Mouse (Mus musculus) adrenal gland, adult 2 months (tissue): ENCODE data around the gene Zfp819. TPM values are rescaled to one million over a fixed set of nuclear protein-coding genes. Genes with fewer than 3 reads are reported as not detected.
"Not testable (repeated sequence)": the region's sequence is repeated elsewhere in the genome, so short reads cannot be mapped to it uniquely, and the experiment has no call there.

ENCODE experiments used
- DNase-seq: peaks from one replicate; pipeline ENCODE4 v3.0.0; 2021
- polyA plus RNA-seq: library from polyadenylated mRNA; depleted of rRNA; stranded (reverse); fragments of >200 nt; gene quantifications from 2 replicates; pipeline ENCODE4 v1.2.3, GENCODE M21; 2012; rRNA removed
- total RNA-seq, 2 experiments: library from RNA; stranded (reverse); gene quantifications; 2 replicates each; pipeline ENCODE4 v1.2.3; 2021

Gene Zfp819
- total and polyA plus RNA-seq, 3 experiments = not detected

GRCm38 (mm10) chr7:43643046-43643652 lies 36.2 kb downstream of the Zfp819 start:
- no peak for DNase-seq

GRCm38 (mm10) chr7:43652683-43653082 lies 45.7 kb downstream of the Zfp819 start:
- DNase-seq = peak; percentile 52

- no peak for DNase-seq
These were observed 47.5 kb downstream of the Zfp819 start for GRCm38 (mm10) chr7:43654519-43654918.

- DNase-seq = no peak
These were observed 49.3 kb downstream of the Zfp819 start for GRCm38 (mm10) chr7:43656232-43656631.

- DNase-seq = no peak
These were observed 53.0 kb downstream of the Zfp819 start, which contains the start of gene Siglece for GRCm38 (mm10) chr7:43660002-43660401. Gene Siglece (minus strand): TSS chr7:43660161.

- DNase-seq = peak; percentile 71
These were observed 55.8 kb downstream of the Zfp819 start for GRCm38 (mm10) chr7:43662804-43663203.

- DNase-seq = not testable (repeated sequence)
These were observed 60.3 kb downstream of the Zfp819 start for GRCm38 (mm10) chr7:43667221-43667620.

Other genes with a start within 250 kb of the Zfp819 start
- under 1 TPM in 1 of 2 experiments, not detected in 1; 0.17 TPM for gene Siglecg, start 199.0 kb upstream of the Zfp819 start, total RNA-seq
- 0.58 and 1.0 TPM in 2 replicates for gene Siglecg, start 199.0 kb upstream of the Zfp819 start, polyA plus RNA-seq
- not detected for gene Lim2, start 179.5 kb upstream of the Zfp819 start, total RNA-seq
- gene Lim2, start 179.5 kb upstream of the Zfp819 start, polyA plus RNA-seq = not detected in 2 replicates
- 1 to 10 TPM in 1 of 2 experiments, under 1 TPM in 1; 0.61 to 1.2 TPM for gene Nkg7, start 170.1 kb upstream of the Zfp819 start, total RNA-seq
- gene Nkg7, start 170.1 kb upstream of the Zfp819 start, polyA plus RNA-seq = 2.1 and 2.6 TPM in 2 replicates
- gene Cldnd2, start 166.4 kb upstream of the Zfp819 start, total RNA-seq = not detected
- not detected in 2 replicates for gene Cldnd2, start 166.4 kb upstream of the Zfp819 start, polyA plus RNA-seq
- 100 to 1,000 TPM; 367 to 728 TPM for gene Etfb, start 163.1 kb upstream of the Zfp819 start, total RNA-seq
- 33.7 and 44.2 TPM in 2 replicates for gene Etfb, start 163.1 kb upstream of the Zfp819 start, polyA plus RNA-seq
- gene Gm45233, start 163.0 kb upstream of the Zfp819 start, total RNA-seq = 1 to 10 TPM in 1 of 2 experiments, under 1 TPM in 1; 0.58 to 1.5 TPM
- gene Gm45233, start 163.0 kb upstream of the Zfp819 start, polyA plus RNA-seq = 1.7 and 4.6 TPM in 2 replicates
- 1 to 10 TPM; 2.2 to 2.8 TPM for gene Vsig10l, start 144.0 kb upstream of the Zfp819 start, total RNA-seq
- 7.9 and 10.9 TPM in 2 replicates for gene Vsig10l, start 144.0 kb upstream of the Zfp819 start, polyA plus RNA-seq
- 1 to 10 TPM; 2.2 to 3.3 TPM for gene Iglon5, start 117.1 kb upstream of the Zfp819 start, total RNA-seq
- 3.3 and 4.4 TPM in 2 replicates for gene Iglon5, start 117.1 kb upstream of the Zfp819 start, polyA plus RNA-seq
- gene 4931406B18Rik, start 101.2 kb upstream of the Zfp819 start, total RNA-seq = not detected
- gene 4931406B18Rik, start 101.2 kb upstream of the Zfp819 start, polyA plus RNA-seq = not detected in 2 replicates
- gene Cd33, start 62.7 kb upstream of the Zfp819 start, total RNA-seq = 1 to 10 TPM; 3.1 to 4.5 TPM
- gene Cd33, start 62.7 kb upstream of the Zfp819 start, polyA plus RNA-seq = 3.8 and 6.1 TPM in 2 replicates
- gene Zfp658, start 44.9 kb upstream of the Zfp819 start, total RNA-seq = 1 to 10 TPM; 2.0 to 3.1 TPM
- 0.52 and 0.71 TPM in 2 replicates for gene Zfp658, start 44.9 kb upstream of the Zfp819 start, polyA plus RNA-seq
- gene Zfp719, start 27.6 kb upstream of the Zfp819 start, total RNA-seq = 10 to 100 TPM; 12.8 to 18.1 TPM
- 0.27 and 0.47 TPM in 2 replicates for gene Zfp719, start 27.6 kb upstream of the Zfp819 start, polyA plus RNA-seq
- gene Ceacam18, start 27.5 kb downstream of the Zfp819 start, total RNA-seq = not detected
- gene Ceacam18, start 27.5 kb downstream of the Zfp819 start, polyA plus RNA-seq = not detected in 2 replicates
- gene Siglece, start 53.0 kb downstream of the Zfp819 start, total RNA-seq = 1 to 10 TPM; 3.5 to 5.0 TPM
- 3.6 and 5.3 TPM in 2 replicates for gene Siglece, start 53.0 kb downstream of the Zfp819 start, polyA plus RNA-seq
- gene Ctu1, start 64.8 kb downstream of the Zfp819 start, total RNA-seq = 10 to 100 TPM in 1 of 2 experiments, 1 to 10 TPM in 1; 9.9 to 10.4 TPM
- gene Ctu1, start 64.8 kb downstream of the Zfp819 start, polyA plus RNA-seq = 20.1 and 21.3 TPM in 2 replicates
- gene Klk14, start 83.2 kb downstream of the Zfp819 start, total RNA-seq = not detected
- not detected in 2 replicates for gene Klk14, start 83.2 kb downstream of the Zfp819 start, polyA plus RNA-seq
- gene Klk13, start 105.4 kb downstream of the Zfp819 start, total RNA-seq = not detected
- gene Klk13, start 105.4 kb downstream of the Zfp819 start, polyA plus RNA-seq = 0.12 and 0.36 TPM in 2 replicates
- gene Klk12, start 161.7 kb downstream of the Zfp819 start, total RNA-seq = not detected
- not detected in 2 replicates for gene Klk12, start 161.7 kb downstream of the Zfp819 start, polyA plus RNA-seq
- gene Klk11, start 167.4 kb downstream of the Zfp819 start, total RNA-seq = not detected
- gene Klk11, start 167.4 kb downstream of the Zfp819 start, polyA plus RNA-seq = not detected in 2 replicates
- under 1 TPM; 0.40 to 0.62 TPM for gene Klk10, start 173.9 kb downstream of the Zfp819 start, total RNA-seq
- 1.0 and 1.4 TPM in 2 replicates for gene Klk10, start 173.9 kb downstream of the Zfp819 start, polyA plus RNA-seq
- gene Klk9, start 184.7 kb downstream of the Zfp819 start, total RNA-seq = not detected
- not detected in 2 replicates for gene Klk9, start 184.7 kb downstream of the Zfp819 start, polyA plus RNA-seq
- gene Klk8, start 190.4 kb downstream of the Zfp819 start, total RNA-seq = 1 to 10 TPM; 3.0 to 3.5 TPM
- 1.4 and 2.3 TPM in 2 replicates for gene Klk8, start 190.4 kb downstream of the Zfp819 start, polyA plus RNA-seq
- not detected for gene Klk7, start 204.1 kb downstream of the Zfp819 start, total RNA-seq
- gene Klk7, start 204.1 kb downstream of the Zfp819 start, polyA plus RNA-seq = not detected in 2 replicates
- not detected for gene Klk6, start 217.3 kb downstream of the Zfp819 start, total RNA-seq
- not detected in 2 replicates for gene Klk6, start 217.3 kb downstream of the Zfp819 start, polyA plus RNA-seq
- gene Klk5, start 234.8 kb downstream of the Zfp819 start, total RNA-seq = not detected
- not detected in 2 replicates for gene Klk5, start 234.8 kb downstream of the Zfp819 start, polyA plus RNA-seq